Mouse (Mus musculus) liver, embryonic 11.5 days (tissue): ENCODE measurements around the gene Fbxw4. TPM values are rescaled to one million over a fixed set of nuclear protein-coding genes. Genes with fewer than 3 reads are reported as not detected.

Source experiments
- ATAC-seq: fragments of 200-750 bp; cut with Nextera tagmentation; replicated peaks from 2 replicates; pipeline ENCODE4 v1.8.0; 2017; ENCODE audit warnings: moderate number of reproducible peaks, mild to moderate bottlenecking, moderate TSS enrichment, moderate library complexity; ENCODE audit not compliant: low FRiP score
- DNase-seq: peaks from one replicate; pipeline ENCODE4 v3.0.0-alpha.2; 2017; ENCODE audit warnings: low spot score
- H3K27ac ChIP-seq: fragments of 300-500 bp; sonication (generic); 2 replicates; pipeline ENCODE4 v1.5.1; 2014; ENCODE audit warnings: mild to moderate bottlenecking, low read depth, low read length, control low read depth
- H3K27me3 ChIP-seq: fragments of 300-500 bp; sonication (generic); replicated peaks from 2 replicates; pipeline ENCODE4 v1.6.1; 2014; ENCODE audit warnings: low read length, mixed read lengths; ENCODE audit not compliant: control insufficient read depth, insufficient read depth
- H3K36me3 ChIP-seq: fragments of 300-500 bp; sonication (generic); 2 replicates; pipeline ENCODE4 v1.6.1; 2014; ENCODE audit warnings: mild to moderate bottlenecking, low read length, moderate library complexity, mixed read lengths; ENCODE audit not compliant: control insufficient read depth, insufficient read depth
- H3K4me1 ChIP-seq: fragments of 300-500 bp; sonication (generic); replicated peaks from 2 replicates; pipeline ENCODE4 v1.6.1; 2014; ENCODE audit warnings: low read length, mixed read lengths; ENCODE audit not compliant: control insufficient read depth, insufficient read depth
- H3K4me2 ChIP-seq: fragments of 300-500 bp; sonication (generic); 2 replicates; pipeline ENCODE4 v1.6.1; 2014; ENCODE audit warnings: mild to moderate bottlenecking, control low read depth, moderate library complexity
- H3K4me3 ChIP-seq: fragments of 300-500 bp; sonication (generic); 2 replicates; pipeline ENCODE4 v1.5.1; 2014; ENCODE audit warnings: low read depth, low read length, control low read depth
- H3K9ac ChIP-seq: fragments of 300-500 bp; sonication (generic); 2 replicates; pipeline ENCODE4 v1.6.1; 2014; ENCODE audit warnings: low read depth, low read length, control low read depth
- H3K9me3 ChIP-seq: fragments of 300-500 bp; sonication (generic); 2 replicates; pipeline ENCODE4 v1.6.1; 2016; ENCODE audit warnings: low read length, inconsistent platforms, mixed read lengths; ENCODE audit not compliant: control insufficient read depth
- WGBS: fragments of 180-500 bp; shearing (Covaris S2); extraction: QIAGEN DNeasy Blood & Tissue Kit; methylation state at CpG from one replicate; pipeline ENCODE4 v1.1.7; 2014; 5-methylcytosine and 5-hydroxymethylcytosine counted together
- polyA plus RNA-seq: library from polyadenylated mRNA; unstranded; fragments of >200 nt; fragmentation: Nextera tagmentation; extraction: Ambion mirVana; gene quantifications from 2 replicates; pipeline ENCODE4 v1.2.1, GENCODE M21; 2014

The Fbxw4 gene
- polyA plus RNA-seq: 3.0 and 5.0 TPM in 2 replicates

DNA sequence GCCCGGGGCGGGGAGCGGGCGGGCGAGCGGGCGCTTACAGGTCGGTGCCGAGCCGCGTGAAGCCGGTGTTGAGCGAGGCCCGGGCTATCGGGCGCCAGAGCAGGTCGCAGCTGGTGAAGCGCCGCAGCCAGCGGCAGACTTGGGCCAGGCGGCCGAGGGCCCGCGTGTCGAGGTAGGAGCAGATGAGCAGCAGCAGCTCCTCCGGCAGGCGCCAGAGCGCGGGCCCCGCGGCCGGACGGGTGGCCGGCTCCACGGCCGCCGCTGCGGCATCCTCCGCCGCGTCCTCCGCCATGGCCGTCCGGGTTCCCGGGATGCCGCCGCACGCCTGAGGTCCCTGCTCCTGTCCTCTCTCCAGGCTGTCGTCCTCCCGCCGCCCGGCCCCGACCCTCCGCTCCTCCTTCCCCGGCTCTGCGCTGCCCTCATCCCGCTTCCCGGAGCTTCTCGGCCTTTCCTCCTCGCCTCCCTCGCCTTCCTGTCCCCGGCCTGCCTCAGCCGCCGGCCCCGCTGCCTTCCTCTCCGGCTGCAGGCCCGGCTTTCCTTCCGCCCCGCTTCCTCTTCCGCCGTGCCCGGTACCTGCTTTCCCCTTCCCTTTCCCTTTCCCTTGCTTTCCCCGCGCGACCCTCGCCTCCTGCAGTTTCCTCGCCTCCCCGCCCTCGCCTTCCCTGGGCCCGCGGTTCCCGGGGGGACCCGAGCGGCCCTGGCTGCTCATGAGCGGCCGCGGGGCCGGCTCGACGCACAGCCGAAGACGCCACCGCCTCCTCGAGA lies at the start of gene Fbxw4:
Gene Fbxw4 (minus strand): TSS at position 575 of the 765 bp plus-strand sequence.
- peak within 1 kb of the TSS; percentile 85 for H3K4me3 ChIP-seq
- H3K9me3 ChIP-seq: no peaks in the 10 kb centered on the region
- H3K27me3 ChIP-seq: no peaks in the 10 kb centered on the region
- H3K27ac ChIP-seq: peak within 1 kb of the TSS; percentile 91
- H3K9ac ChIP-seq: peak within 1 kb of the TSS; percentile 99
- WGBS: under 1% methylated on average over 78 of the region's 94 CpGs
- peak within 1 kb of the TSS; percentile 73 for H3K4me2 ChIP-seq
- peaks cover 16% of the 10 kb centered on the region for H3K4me1 ChIP-seq
- DNase-seq: peak; percentile 85
- peak; percentile 75 for ATAC-seq
- H3K36me3 ChIP-seq: no peaks in the 10 kb centered on the region

DNA sequence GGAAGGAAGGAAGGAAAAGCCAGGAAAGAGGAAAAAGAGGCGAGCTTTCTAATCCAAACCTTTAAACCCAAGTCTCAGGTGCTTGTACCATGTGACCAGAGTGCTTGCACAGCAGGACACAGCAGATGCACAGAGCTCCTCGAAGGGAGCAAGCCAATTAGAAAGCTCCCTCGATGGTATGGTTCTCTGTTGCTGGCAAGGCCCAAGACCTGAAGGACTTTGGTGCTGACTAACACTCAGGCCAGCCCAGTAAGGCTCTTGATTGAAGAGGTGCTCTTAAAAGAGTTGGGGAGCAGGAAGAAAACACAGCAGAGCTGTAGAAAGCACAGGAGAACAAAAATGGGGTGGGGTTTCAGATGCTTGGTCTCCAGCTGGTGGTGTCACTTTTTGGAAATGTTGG lies 48.6 kb upstream of the Fbxw4 start:
- H3K27ac ChIP-seq: no peak overlapping the region
- no peak overlapping the region for H3K4me2 ChIP-seq
- no peaks in the 10 kb centered on the region; the same call in 1 of the 2 replicates for H3K27me3 ChIP-seq
- H3K36me3 ChIP-seq: no peaks in the 10 kb centered on the region
- H3K4me3 ChIP-seq: no peak overlapping the region
- H3K9me3 ChIP-seq: no peaks in the 10 kb centered on the region
- DNase-seq: no peak
- no peak for ATAC-seq
- H3K9ac ChIP-seq: no peak overlapping the region
- 67% methylated on average over 3 of the region's 3 CpGs for WGBS
- H3K4me1 ChIP-seq: no peaks in the 10 kb centered on the region

DNA sequence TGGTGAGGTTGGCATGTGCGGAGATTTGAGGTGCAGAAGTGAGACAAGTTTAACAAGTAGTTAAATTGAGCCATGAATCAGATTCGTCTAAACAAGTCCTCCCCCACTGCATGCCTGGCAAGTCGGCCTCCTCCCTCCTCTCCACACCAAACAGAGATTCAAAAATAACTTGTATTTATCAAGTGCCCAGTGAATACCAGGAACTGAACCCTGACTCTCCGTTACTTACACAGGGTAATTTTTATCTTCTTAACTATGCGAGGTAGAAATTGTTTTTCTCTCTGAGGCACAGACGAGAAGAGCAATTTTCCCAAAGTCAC lies 36.1 kb upstream of the Fbxw4 start:
- DNase-seq (no peak), ATAC-seq (no peak)
- H3K36me3 ChIP-seq: no peaks in the 10 kb centered on the region
- H3K27ac ChIP-seq: no peak overlapping the region
- no peaks in the 10 kb centered on the region for H3K4me1 ChIP-seq
- WGBS: 54% methylated on average over 6 of the region's 6 CpGs
- H3K9me3 ChIP-seq: no peaks in the 10 kb centered on the region
- no peak overlapping the region for H3K9ac ChIP-seq
- H3K4me3 ChIP-seq: no peak overlapping the region
- H3K27me3 ChIP-seq: no peaks in the 10 kb centered on the region; the same call in 1 of the 2 replicates
- no peak overlapping the region for H3K4me2 ChIP-seq

DNA sequence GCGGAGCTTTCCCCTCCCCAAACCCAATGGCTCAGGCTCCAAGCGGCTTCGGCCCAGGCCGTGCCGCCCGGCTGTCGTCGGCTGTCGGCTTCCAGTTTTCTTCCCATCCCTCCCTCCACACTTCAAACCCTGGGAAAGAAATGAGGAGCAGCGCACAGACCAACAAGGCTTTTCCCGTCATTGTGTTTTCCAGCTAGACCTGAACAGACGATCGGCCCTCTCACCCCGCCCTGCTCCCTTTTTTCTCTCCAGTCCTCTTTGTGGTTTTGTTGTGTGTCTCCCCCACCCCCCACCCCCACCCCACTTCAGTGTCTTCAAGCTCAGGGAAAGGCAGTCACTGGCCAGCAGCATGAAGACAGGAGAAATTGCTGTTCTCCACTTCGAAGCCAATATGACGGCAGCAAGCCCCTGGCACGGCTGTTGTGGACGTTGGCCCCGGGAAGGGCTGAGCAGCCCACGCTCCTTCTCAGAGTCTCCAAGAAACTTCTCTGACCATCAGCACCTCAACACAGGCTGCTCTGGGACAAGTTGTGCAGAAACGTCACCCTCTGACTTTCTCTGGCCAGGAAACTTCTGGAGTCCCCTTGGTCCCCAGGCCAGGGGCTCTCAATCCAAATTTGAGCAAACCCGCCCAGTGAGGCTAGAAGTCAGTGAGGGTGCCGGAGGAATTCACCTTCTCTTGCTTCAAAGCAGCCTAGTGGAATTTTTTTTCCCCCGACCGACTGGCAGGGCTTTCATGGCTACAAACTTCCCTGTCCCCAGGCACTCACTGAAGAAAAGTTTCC lies 35.6 kb upstream of the Fbxw4 start:
- no peaks in the 10 kb centered on the region; the same call in 1 of the 2 replicates for H3K27me3 ChIP-seq
- H3K27ac ChIP-seq: no peak overlapping the region
- no peak overlapping the region for H3K4me2 ChIP-seq
- no peaks in the 10 kb centered on the region for H3K36me3 ChIP-seq
- H3K9me3 ChIP-seq: no peaks in the 10 kb centered on the region
- WGBS: 52% methylated on average over 25 of the region's 25 CpGs
- no peak overlapping the region for H3K9ac ChIP-seq
- DNase-seq (no peak), ATAC-seq (no peak)
- no peak overlapping the region for H3K4me3 ChIP-seq
- H3K4me1 ChIP-seq: no peaks in the 10 kb centered on the region

DNA sequence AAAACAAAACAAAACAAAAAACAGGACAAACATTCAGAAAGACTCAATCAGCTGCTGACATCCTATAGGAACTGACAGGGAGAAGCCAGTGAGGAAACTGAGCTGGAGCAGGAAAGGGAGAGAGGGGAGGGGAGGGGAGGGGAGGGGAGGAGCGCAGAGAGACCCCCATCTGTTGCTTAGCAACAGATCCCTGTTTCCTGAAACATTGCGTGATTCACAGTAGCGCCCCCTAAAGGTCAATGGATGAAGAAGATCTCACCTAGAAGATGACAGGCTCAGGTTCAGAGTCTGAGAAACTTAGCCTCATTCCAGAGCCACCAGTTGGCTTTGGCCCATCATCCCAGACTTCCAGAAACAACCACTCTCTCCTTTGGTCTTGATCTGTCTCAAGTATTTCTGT lies 33.9 kb upstream of the Fbxw4 start:
- DNase-seq (no peak), ATAC-seq (no peak)
- Histone ChIP-seq H3K27ac (no peak overlapping the region), H3K27me3 (no peaks in the 10 kb centered on the region; the same call in 1 of the 2 replicates), H3K9ac (no peak overlapping the region), H3K4me2 (no peak overlapping the region), H3K36me3 (no peaks in the 10 kb centered on the region), H3K9me3 (no peaks in the 10 kb centered on the region), H3K4me3 (no peak overlapping the region), H3K4me1 (no peaks in the 10 kb centered on the region)
- whole genome bisulfite sequencing: 33% methylated on average over 3 of the region's 3 CpGs

DNA sequence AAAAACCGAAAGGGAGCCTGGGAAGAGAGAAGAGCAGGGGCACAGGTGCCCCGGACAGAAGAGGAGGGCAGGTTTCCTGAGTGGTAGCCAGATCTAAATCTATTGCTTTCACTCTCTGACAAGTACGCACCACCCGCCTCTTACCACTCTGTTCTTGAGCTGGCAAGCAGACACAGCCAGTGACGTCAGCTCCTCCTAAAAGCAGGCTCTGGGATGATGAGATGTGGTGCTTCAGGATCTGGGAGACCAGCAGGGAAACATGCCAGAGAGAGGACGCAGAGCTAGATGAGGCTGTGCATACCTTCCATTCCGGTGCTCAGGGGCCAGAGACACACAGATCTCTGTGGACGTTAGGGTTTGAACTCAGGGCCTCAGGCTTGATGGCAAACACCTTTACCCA lies 32.1 kb upstream of the Fbxw4 start:
- Histone ChIP-seq H3K27me3 (no peaks in the 10 kb centered on the region; the same call in 1 of the 2 replicates), H3K27ac (no peak overlapping the region), H3K9ac (no peak overlapping the region), H3K4me3 (no peak overlapping the region), H3K9me3 (no peaks in the 10 kb centered on the region), H3K4me1 (no peaks in the 10 kb centered on the region), H3K36me3 (no peaks in the 10 kb centered on the region), H3K4me2 (no peak overlapping the region)
- WGBS: 87% methylated on average over 8 of the region's 8 CpGs
- ATAC-seq (no peak), DNase-seq (no peak)

DNA sequence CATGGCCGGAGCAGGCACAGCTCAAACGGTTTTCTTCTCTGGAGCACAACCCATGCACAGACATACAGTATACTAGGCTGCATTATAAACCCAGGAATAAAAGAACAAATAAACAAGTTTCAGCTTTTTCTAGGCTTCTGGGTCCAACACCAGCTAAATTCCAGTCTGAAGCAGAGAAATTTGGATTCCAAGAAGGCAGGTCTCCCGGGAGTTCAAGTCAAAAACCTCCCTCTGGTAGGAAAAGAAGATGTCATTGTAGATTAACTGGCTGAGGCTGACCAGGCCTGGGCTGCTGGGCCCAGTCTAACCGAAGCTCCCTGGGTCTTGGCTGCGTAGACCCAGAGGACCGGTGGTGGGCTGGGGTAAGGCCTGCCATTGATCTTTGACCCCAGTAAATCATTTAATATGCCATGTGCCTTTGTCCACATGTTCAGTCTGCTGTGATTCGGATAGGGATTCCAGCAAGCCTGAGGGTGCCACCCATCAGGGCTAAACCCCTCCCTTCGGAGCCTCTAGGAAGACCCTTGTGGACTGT lies 31.0 kb upstream of the Fbxw4 start:
- 74% methylated on average over 8 of the region's 8 CpGs for WGBS
- H3K27ac ChIP-seq: no peak overlapping the region
- H3K9ac ChIP-seq: no peak overlapping the region
- no peaks in the 10 kb centered on the region for H3K36me3 ChIP-seq
- no peak for ATAC-seq
- no peaks in the 10 kb centered on the region; the same call in 1 of the 2 replicates for H3K27me3 ChIP-seq
- DNase-seq: no peak
- no peak overlapping the region for H3K4me2 ChIP-seq
- H3K4me3 ChIP-seq: no peak overlapping the region
- no peaks in the 10 kb centered on the region for H3K4me1 ChIP-seq
- no peaks in the 10 kb centered on the region for H3K9me3 ChIP-seq

DNA sequence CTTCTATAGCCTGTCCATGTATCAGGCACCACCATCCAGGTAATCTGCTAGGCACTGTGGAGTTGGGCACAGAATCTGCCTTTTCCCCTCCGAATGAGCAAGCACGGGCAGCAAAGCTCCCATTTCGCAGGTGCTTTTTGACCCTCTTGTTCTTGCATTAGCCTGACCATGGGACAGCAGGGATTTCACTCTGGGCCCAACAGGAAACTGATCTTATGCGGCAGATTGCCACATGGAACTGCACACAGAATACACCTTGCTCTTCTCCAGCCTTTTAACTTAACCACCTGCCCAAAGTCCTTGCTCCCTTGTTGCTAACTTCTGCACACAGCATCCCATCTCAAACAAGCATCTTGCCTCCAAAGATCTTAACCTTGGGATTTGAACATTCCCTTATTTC lies 26.9 kb upstream of the Fbxw4 start:
- H3K9me3 ChIP-seq: no peaks in the 10 kb centered on the region
- H3K27me3 ChIP-seq: no peaks in the 10 kb centered on the region
- no peak overlapping the region for H3K9ac ChIP-seq
- ATAC-seq: no peak
- no peak overlapping the region for H3K27ac ChIP-seq
- no peaks in the 10 kb centered on the region for H3K36me3 ChIP-seq
- no peak overlapping the region for H3K4me2 ChIP-seq
- no peaks in the 10 kb centered on the region for H3K4me1 ChIP-seq
- DNase-seq: no peak
- 74% methylated on average over 4 of the region's 4 CpGs for WGBS
- H3K4me3 ChIP-seq: no peak overlapping the region
